Comparison of ENCODE assay signal across 8 mouse cellular contexts in the genomic region with DNA sequence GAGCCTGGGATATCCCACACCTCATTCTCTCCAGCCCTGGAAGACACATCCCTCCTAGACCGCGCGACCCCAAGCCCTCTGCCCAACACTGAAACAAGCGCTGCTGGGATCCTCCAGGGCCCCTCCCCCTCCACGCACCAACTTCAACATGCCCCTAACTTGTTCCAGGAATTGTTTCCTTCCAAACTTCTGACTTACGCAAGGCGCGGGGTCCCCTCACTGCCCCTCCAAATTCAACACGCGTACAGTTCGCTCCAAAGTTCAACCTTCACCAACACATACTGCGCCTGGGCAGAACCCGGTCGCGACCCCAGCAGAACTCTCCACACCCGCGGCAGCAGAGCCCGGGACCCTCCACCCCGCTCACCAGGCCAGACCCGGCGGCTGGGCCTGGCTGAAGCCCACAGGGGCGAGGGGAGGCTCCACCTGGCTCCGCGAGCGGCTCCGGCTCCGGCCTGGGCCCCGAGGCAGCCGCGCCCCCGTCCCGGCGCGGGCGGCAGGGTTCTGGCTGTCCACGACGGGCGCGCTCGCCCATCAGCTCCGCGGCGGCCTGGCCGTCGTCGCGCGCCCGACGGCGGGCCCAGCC. TPM values are rescaled to one million over a fixed set of nuclear protein-coding genes. Genes with fewer than 3 reads are reported as not detected.
DNase-seq lines count a peak whose midpoint lies in the region; ATAC-seq and TF ChIP-seq lines count a peak whose summit lies in the region.

No protein-coding gene starts in this region.

- H3K9me3 ChIP-seq in midbrain, embryonic 12.5 days: no peaks in the 10 kb centered on the region
- no peaks in the 10 kb centered on the region for H3K9me3 ChIP-seq in stomach, postnatal 0 days (ENCODE audit: control insufficient read depth, low read length)

- H3K4me1 ChIP-seq in midbrain, embryonic 12.5 days: peaks cover 19% of the 10 kb centered on the region
- H3K4me1 ChIP-seq in stomach, postnatal 0 days (replicated peaks; ENCODE audit: control insufficient read depth, insufficient read depth): no peaks in the 10 kb centered on the region

- ATAC-seq in erythroid progenitor cell, adult 5-6 weeks (replicated peaks; ENCODE audit: low FRiP score, poor library complexity, severe bottlenecking): peak; percentile 52
- ATAC-seq in midbrain, embryonic 12.5 days (ENCODE audit: low FRiP score, low read depth): peak; percentile 82
- ATAC-seq in stomach, postnatal 0 days (ENCODE audit: low FRiP score, low TSS enrichment): peak; percentile 62

- peak overlapping the region; percentile 95 for H3K4me3 ChIP-seq in midbrain, embryonic 12.5 days
- H3K4me3 ChIP-seq in stomach, postnatal 0 days (ENCODE audit: low read depth, low read length): peak overlapping the region; percentile 96

- DNase-seq in layer of hippocampus, postnatal 10 days (ENCODE audit: low spot score in 2 of 2): peak; percentile 44 to 58
- no peak for DNase-seq in layer of hippocampus, postnatal 14 days (ENCODE audit: low spot score in 2 of 2)
- DNase-seq in adrenal gland, postnatal 25 days: peak; percentile 51
- peak; percentile 50 to 53 for DNase-seq in heart, postnatal 14 days
- DNase-seq in kidney, postnatal 4 days: peak; percentile 67 to 77
- peak; percentile 61 for DNase-seq in stomach, postnatal 0 days (ENCODE audit: low spot score)

- peak overlapping the region; percentile 95 for H3K9ac ChIP-seq in midbrain, embryonic 12.5 days (replicated peaks)
- peak overlapping the region; percentile 98 for H3K9ac ChIP-seq in stomach, postnatal 0 days (ENCODE audit: low read length)

- TF ChIP-seq CTCF in stomach, postnatal 0 days (IDR thresholded peaks at IDR 0.05; ENCODE audit: low read depth): no peak

- H3K27ac ChIP-seq in midbrain, embryonic 12.5 days (replicated peaks): peak overlapping the region; percentile 97
- peak overlapping the region; percentile 95 for H3K27ac ChIP-seq in stomach, postnatal 0 days (replicated peaks)

- TF ChIP-seq EP300 in stomach, postnatal 0 days (optimal IDR thresholded peaks at IDR 0.05): no peak

- H3K4me2 ChIP-seq in midbrain, embryonic 12.5 days (replicated peaks): peak overlapping the region; percentile 67
- peak overlapping the region; percentile 80 for H3K4me2 ChIP-seq in stomach, postnatal 0 days (replicated peaks; ENCODE audit: low read depth)

- no peaks in the 10 kb centered on the region for H3K27me3 ChIP-seq in midbrain, embryonic 12.5 days
- H3K27me3 ChIP-seq in stomach, postnatal 0 days (ENCODE audit: control insufficient read depth, insufficient read depth, low read length): no peaks in the 10 kb centered on the region

- intact Hi-C loops in heart, postnatal 14 days (cut with DNase I): no loop called here

- under 1% methylated on average over 49 of the region's 51 CpGs for WGBS in midbrain, embryonic 12.5 days
- WGBS in stomach, postnatal 0 days: under 1% methylated on average over 34 of the region's 51 CpGs

- no peaks in the 10 kb centered on the region for H3K36me3 ChIP-seq in midbrain, embryonic 12.5 days
- H3K36me3 ChIP-seq in stomach, postnatal 0 days (ENCODE audit: control insufficient read depth, insufficient read depth, low read length): no peaks in the 10 kb centered on the region

RNA-seq across cellular contexts. Expression of gene Rnf169, which starts 0.6 kb away (rescaled TPM):
- 10 to 100 TPM; 19.6 to 25.6 TPM for total RNA-seq in layer of hippocampus, postnatal 10 days (2021)
- 10 to 100 TPM; 20.9 to 22.6 TPM for total RNA-seq in layer of hippocampus, postnatal 14 days (2021)
- 16.8 and 19.8 TPM in 2 replicates for total RNA-seq in adrenal gland, postnatal 25 days (2021)
- 1.7 and 3.6 TPM in 2 replicates for total RNA-seq in erythroid progenitor cell, adult 5-6 weeks (2015; ENCODE audit: low replicate concordance)
- 10.3 and 10.5 TPM in 2 replicates for total RNA-seq in erythroid progenitor cell, adult 5-6 weeks (2017; ENCODE audit: low replicate concordance)
- total RNA-seq in heart, postnatal 14 days (2021): 10 to 100 TPM; 14.7 TPM
- 7.4 and 7.8 TPM in 2 replicates for polyA plus RNA-seq in midbrain, embryonic 12.5 days (2016; fragmentation: Nextera tagmentation; extraction: Ambion mirVana)
- polyA plus RNA-seq in stomach, postnatal 0 days (2015; fragmentation: Nextera tagmentation; extraction: Ambion mirVana): 1.8 and 2.0 TPM in 2 replicates

RNA-seq across cellular contexts. Expression of gene Chrdl2, which starts 26.3 kb away (rescaled TPM):
- under 1 TPM; 0.21 to 0.22 TPM for total RNA-seq in layer of hippocampus, postnatal 10 days (2021)
- total RNA-seq in layer of hippocampus, postnatal 14 days (2021): under 1 TPM in 1 of 2 experiments, not detected in 1; 0.29 TPM
- not detected in 2 replicates for total RNA-seq in adrenal gland, postnatal 25 days (2021)
- total RNA-seq in erythroid progenitor cell, adult 5-6 weeks (2015; ENCODE audit: low replicate concordance): not detected in 2 replicates
- total RNA-seq in erythroid progenitor cell, adult 5-6 weeks (2017; ENCODE audit: low replicate concordance): not detected in 2 replicates
- total RNA-seq in heart, postnatal 14 days (2021): not detected
- not detected in 2 replicates for polyA plus RNA-seq in midbrain, embryonic 12.5 days (2016; fragmentation: Nextera tagmentation; extraction: Ambion mirVana)
- polyA plus RNA-seq in stomach, postnatal 0 days (2015; fragmentation: Nextera tagmentation; extraction: Ambion mirVana): 0.44 and 2.0 TPM in 2 replicates

Comparison
In these comparisons a context has a peak if more than half of its experiments do, and no peak if none do; other contexts are left out.
1. DNase-seq: peak in layer of hippocampus, postnatal 10 days (2 of 2), adrenal gland, postnatal 25 days (single experiment), heart, postnatal 14 days (2 of 2), kidney, postnatal 4 days (2 of 2) and stomach, postnatal 0 days (single experiment); none in layer of hippocampus, postnatal 14 days (0 of 2).
2. Peak in every context shown above with its lines, with median percentiles within 50 percentile points of each other: ATAC-seq.